Mouse (Mus musculus) neural tube, embryonic 13.5 days (tissue): ENCODE data around the gene Lamtor3. TPM values are rescaled to one million over a fixed set of nuclear protein-coding genes. Genes with fewer than 3 reads are reported as not detected.
A peak's percentile ranks its signal among the peaks of the same experiment; 100 is the strongest.
"Not testable (repeated sequence)": the region's sequence is repeated elsewhere in the genome, so short reads cannot be mapped to it uniquely, and the experiment has no call there.

Experiments used
- ATAC-seq: fragments of 200-750 bp; cut with Nextera tagmentation; 2 replicates; pipeline ENCODE4 v1.8.0; 2017; ENCODE audit warnings: low read depth, mild to moderate bottlenecking, moderate TSS enrichment, moderate library complexity
- H3K27ac ChIP-seq: fragments of 300-500 bp; sonication (generic); replicated peaks from 2 replicates; pipeline ENCODE4 v1.5.1; 2015; ENCODE audit warnings: moderate library complexity, mild to moderate bottlenecking, inconsistent platforms
- H3K27me3 ChIP-seq: fragments of 300-500 bp; sonication (generic); 2 replicates; pipeline ENCODE4 v1.6.1; 2015; ENCODE audit warnings: mild to moderate bottlenecking, inconsistent platforms
- H3K36me3 ChIP-seq: fragments of 300-500 bp; sonication (generic); 2 replicates; pipeline ENCODE4 v1.6.1; 2015; ENCODE audit warnings: mild to moderate bottlenecking, inconsistent platforms
- H3K4me1 ChIP-seq: fragments of 300-500 bp; sonication (generic); replicated peaks from 2 replicates; pipeline ENCODE4 v1.6.1; 2015; ENCODE audit warnings: inconsistent platforms
- H3K4me2 ChIP-seq: fragments of 300-500 bp; sonication (generic); 2 replicates; pipeline ENCODE4 v1.6.1; 2015; ENCODE audit warnings: inconsistent platforms, mild to moderate bottlenecking, moderate library complexity
- H3K4me3 ChIP-seq: fragments of 300-500 bp; sonication (generic); 2 replicates; pipeline ENCODE4 v1.5.1; 2015; ENCODE audit warnings: mild to moderate bottlenecking, inconsistent platforms
- H3K9ac ChIP-seq: fragments of 300-500 bp; sonication (generic); 2 replicates; pipeline ENCODE4 v1.6.1; 2015; ENCODE audit warnings: moderate library complexity, mild to moderate bottlenecking, inconsistent platforms
- H3K9me3 ChIP-seq: fragments of 300-500 bp; sonication (generic); 2 replicates; pipeline ENCODE4 v1.6.1; 2016; ENCODE audit warnings: inconsistent platforms
- WGBS: fragments of 180-500 bp; shearing (Covaris S2); methylation state at CpG from one replicate; pipeline ENCODE4 v1.1.7; 2015; 5-methylcytosine and 5-hydroxymethylcytosine counted together
- polyA plus RNA-seq: library from polyadenylated mRNA; unstranded; fragments of >200 nt; fragmentation: Nextera tagmentation; extraction: Ambion mirVana; gene quantifications from 2 replicates; pipeline ENCODE4 v1.2.1, GENCODE M21; 2015

Gene Lamtor3
- polyA plus RNA-seq, 1 experiment from 2014 or later, result 115 TPM

DNA sequence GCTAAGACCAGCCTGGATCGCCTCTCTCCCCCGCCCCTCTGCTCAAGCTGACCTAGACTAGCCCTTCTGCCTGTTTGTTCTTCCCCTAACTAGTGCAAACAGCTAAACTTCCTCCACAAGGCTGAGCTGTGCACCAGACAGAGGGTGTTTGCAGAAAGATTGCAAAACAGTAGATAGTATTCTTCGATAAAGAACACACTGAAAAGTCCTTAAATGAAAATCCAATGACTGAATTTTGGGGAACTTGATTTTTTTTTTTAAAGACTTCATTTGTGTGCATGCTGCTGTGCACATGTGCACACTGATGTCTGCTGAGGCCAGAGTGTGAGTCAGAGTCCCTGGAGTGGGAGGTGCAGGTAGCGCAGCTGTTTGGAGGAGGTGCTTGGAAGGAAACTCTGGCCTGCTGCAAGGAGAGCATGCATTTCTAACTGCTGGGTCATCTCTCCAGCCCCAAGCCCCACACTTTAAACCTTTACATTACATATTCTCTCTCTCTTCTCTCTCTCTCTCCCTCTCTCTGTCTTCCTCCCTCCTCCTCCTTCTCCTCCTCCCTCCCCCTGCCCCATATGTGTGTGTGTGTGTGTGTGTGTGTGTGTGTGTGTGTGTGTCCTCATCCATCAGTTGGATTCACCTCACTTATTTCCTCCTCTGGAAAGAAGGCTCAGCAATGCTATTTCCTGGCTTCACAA, 34.1 kb downstream of the Lamtor3 start:
- Histone ChIP-seq H3K9me3 (no peaks in the 10 kb centered on the region), H3K4me1 (peaks cover 21% of the 10 kb centered on the region), H3K36me3 (no peaks in the 10 kb centered on the region), H3K4me3 (no peak overlapping the region), H3K4me2 (no peak overlapping the region), H3K9ac (no peak overlapping the region), H3K27me3 (no peaks in the 10 kb centered on the region), H3K27ac (0 out of 2 replicates have a peak overlapping the region, but pooled peaks have one; percentile 18)
- 72% methylated on average over 4 of the region's 4 CpGs for WGBS
- ATAC-seq, result peak; percentile 65; the same call in 1 of the 2 replicates

DNA sequence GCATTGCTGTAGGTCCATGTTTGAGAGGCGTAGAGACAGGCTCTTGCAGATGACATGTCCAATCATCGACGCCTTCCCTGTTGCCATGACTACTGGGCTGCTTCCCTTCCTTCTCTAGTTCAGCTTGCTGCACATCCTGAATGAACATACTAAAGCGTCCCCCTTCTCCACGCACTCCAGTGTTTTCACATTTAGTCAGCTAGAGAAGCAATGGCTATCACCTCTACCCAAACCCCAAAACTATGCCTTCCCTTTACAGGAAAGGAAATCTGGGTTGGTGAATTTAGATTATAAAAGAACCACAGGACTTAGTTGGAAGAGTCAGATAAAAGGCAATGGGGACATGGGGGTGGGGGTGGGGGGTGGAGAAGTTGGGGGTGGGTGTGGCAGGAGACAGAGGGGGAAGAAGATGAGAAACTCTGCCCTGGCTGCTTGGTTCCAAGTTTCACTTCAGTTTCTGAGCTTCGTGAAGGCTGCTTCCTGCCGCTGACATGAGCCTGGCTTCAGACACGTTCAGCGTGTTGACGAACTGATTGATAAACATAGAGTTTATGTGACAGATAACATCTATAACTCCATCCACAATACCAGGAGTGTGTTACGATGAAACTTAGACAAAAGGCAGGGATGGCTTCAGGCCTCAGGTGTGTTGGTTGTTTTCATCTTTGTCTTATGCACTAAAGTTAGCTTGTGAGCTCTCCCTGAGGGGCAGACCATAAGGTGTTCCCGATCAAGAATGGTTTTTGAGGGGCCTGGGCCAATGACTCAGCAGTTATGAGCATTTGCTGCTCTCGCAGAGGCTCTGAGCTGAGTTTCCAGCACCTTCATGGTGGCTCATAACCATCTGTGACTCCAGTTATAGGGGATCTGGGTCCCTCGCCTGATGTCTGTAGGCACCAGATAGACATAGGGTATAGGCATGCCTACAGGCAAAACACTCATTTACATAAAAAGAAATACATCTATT, 34.9 kb downstream of the Lamtor3 start:
- H3K4me2 ChIP-seq, result no peak overlapping the region
- H3K36me3 ChIP-seq, result no peaks in the 10 kb centered on the region
- no peaks in the 10 kb centered on the region for H3K27me3 ChIP-seq

DNA sequence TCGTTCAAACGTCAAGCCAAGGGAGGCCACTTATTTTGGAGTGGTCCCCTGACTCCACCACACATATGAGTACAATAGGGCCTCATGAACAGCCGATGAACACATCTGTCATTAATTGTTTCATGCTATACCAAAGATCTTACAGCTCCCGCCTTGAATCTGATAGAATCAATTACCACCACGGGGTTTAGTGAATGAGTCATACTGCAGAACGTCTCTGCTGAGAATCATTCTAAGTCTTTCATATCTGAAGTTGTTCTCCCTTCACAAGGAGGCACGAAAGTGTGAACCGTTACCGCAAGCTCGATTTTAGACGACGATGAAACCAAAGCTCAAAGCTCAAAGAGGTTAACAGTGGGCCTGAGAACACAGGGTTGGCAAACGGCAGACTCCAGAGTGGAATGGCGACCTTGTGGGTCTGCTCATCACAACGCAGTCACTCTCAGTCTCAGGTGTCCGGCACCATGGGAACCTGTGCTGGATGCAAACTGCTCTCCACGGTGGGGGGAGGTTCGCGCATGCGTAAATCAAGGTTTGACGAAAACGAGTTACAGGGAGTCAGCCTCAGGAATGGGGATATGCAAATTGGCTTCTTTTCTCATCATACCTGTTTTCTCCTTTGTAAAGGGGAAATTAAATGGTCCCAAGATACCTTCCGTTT, 36.1 kb downstream of the Lamtor3 start:
- no peak overlapping the region for H3K9ac ChIP-seq
- no peaks in the 10 kb centered on the region for H3K36me3 ChIP-seq
- H3K9me3 ChIP-seq, result no peaks in the 10 kb centered on the region
- 61% methylated on average over 23 of the region's 23 CpGs for WGBS
- no peak for ATAC-seq
- H3K4me3 ChIP-seq, result no peak overlapping the region
- H3K27me3 ChIP-seq, result no peaks in the 10 kb centered on the region
- H3K4me2 ChIP-seq, result no peak overlapping the region
- H3K4me1 ChIP-seq, result peaks cover 21% of the 10 kb centered on the region
- H3K27ac ChIP-seq, result no peak overlapping the region

More for the DNA sequence above, 34.9 kb downstream of the Lamtor3 start:
- peak; percentile 88 for ATAC-seq
- whole genome bisulfite sequencing, result 71% methylated on average over 14 of the region's 14 CpGs
- peaks cover 21% of the 10 kb centered on the region for H3K4me1 ChIP-seq
- H3K27ac ChIP-seq, result 0 out of 2 replicates have a peak overlapping the region, but pooled peaks have one; percentile 18
- H3K9ac ChIP-seq, result no peak overlapping the region
- no peak overlapping the region for H3K4me3 ChIP-seq
- no peaks in the 10 kb centered on the region for H3K9me3 ChIP-seq

DNA sequence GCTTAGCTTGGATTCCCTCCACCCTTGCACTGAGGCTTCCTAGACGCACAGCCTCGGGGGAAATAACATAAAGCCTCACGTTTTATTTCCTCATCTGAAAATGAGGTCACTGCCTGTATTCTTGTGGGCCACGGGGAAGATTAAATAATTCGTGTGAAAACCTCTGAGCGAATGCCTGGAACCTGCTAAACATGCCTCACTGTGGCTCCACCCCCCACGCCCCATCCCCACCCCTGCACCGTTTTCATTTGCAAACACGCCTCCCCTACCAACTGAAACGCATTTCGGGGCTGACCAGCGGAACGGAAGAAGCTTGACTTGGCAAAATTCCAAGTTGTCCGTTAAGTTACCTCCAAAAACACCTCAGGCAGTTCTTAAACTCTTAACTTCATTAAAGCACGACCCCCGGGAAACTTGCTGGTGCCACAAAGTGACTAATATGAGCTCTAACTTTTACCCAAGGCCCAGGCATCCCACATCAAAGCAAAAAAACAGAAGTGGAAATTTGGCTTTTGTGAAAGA, 37.3 kb downstream of the Lamtor3 start:
- Histone ChIP-seq H3K9me3 (no peaks in the 10 kb centered on the region), H3K4me3 (peak overlapping the region; percentile 5; the same call in 1 of the 2 replicates), H3K36me3 (no peaks in the 10 kb centered on the region), H3K9ac (peak overlapping the region; percentile 26; the same call in 1 of the 2 replicates), H3K27me3 (no peaks in the 10 kb centered on the region), H3K4me2 (peak overlapping the region; percentile 40), H3K4me1 (peaks cover 21% of the 10 kb centered on the region), H3K27ac (no peak overlapping the region)
- WGBS, result 28% methylated on average over 16 of the region's 16 CpGs
- ATAC-seq, result no peak

DNA sequence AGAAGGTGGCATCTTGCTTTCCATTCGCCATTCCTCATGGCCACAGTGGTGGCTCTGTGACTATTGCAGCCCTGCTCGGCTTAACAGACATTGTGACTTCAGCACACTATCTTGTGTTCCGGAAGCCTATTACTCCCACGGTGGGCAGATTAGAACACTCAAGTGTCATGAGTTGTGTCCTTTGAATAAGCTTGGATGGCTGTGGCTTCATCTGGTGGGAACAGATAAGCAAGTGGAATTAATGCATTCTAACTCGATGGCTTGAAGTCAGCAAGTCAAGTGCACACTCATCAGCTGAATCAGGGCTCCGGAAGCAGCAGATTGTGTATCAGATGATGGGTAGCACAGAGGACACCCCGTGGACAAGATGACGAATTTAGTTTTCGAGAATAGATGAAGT, 39.6 kb downstream of the Lamtor3 start:
- no peak for ATAC-seq

DNA sequence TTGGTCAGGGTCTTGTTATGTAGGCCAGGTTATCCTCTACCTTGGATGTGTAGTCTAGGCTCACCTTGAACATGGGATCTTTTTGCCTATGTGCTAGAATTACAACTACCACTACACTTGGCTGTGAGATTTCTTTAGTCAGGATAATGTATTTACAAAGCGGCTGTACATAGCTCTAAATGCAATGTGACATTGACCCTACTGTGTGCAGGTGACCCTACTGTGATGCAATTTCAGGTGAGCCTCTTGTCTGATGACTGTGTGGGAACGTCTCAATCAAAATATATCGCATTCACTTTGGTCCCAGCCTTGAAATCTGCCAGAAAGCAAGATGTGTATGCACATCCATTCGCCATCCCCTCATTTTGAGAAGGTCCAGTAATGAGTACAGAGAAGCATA, 40.0 kb downstream of the Lamtor3 start:
- Histone ChIP-seq H3K36me3 (no peaks in the 10 kb centered on the region), H3K4me1 (peaks cover 5% of the 10 kb centered on the region; the same call in 1 of the 2 replicates), H3K4me3 (no peak overlapping the region), H3K27ac (no peak overlapping the region), H3K4me2 (no peak overlapping the region), H3K27me3 (no peaks in the 10 kb centered on the region), H3K9me3 (no peaks in the 10 kb centered on the region), H3K9ac (no peak overlapping the region)
- WGBS, result 96% methylated on average over 4 of the region's 4 CpGs
- ATAC-seq, result no peak

More for the DNA sequence above, 39.6 kb downstream of the Lamtor3 start:
- Histone ChIP-seq H3K9me3 (no peaks in the 10 kb centered on the region), H3K9ac (no peak overlapping the region), H3K4me2 (no peak overlapping the region), H3K4me3 (no peak overlapping the region), H3K27ac (no peak overlapping the region), H3K4me1 (peaks cover 9% of the 10 kb centered on the region), H3K27me3 (no peaks in the 10 kb centered on the region), H3K36me3 (no peaks in the 10 kb centered on the region)
- 93% methylated on average over 9 of the region's 9 CpGs for WGBS

DNA sequence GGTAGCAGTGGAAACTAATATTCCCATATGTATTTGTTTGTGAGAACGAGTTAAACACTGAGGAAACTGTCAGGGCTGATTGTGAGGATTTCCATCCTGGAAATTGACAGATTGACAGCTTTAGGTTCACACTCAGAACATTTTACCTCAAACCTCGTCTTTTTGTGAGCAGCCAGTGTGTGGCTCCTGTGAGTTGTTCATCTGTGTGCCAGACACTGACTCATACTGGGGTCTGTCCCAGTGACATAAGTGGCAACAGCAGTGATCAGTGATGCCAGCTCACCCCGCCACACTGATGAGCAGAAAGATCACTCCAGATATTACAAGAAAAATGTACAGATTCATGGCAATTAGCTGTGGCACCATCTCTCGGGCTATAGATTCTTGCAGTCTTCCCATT, 41.1 kb downstream of the Lamtor3 start:
- no peak for ATAC-seq
- H3K9ac ChIP-seq, result no peak overlapping the region
- H3K4me1 ChIP-seq, result peaks cover 5% of the 10 kb centered on the region; the same call in 1 of the 2 replicates
- no peaks in the 10 kb centered on the region for H3K27me3 ChIP-seq
- WGBS, result 85% methylated on average over 4 of the region's 4 CpGs
- H3K4me3 ChIP-seq, result no peak overlapping the region
- no peaks in the 10 kb centered on the region for H3K36me3 ChIP-seq
- H3K9me3 ChIP-seq, result no peaks in the 10 kb centered on the region
- H3K4me2 ChIP-seq, result no peak overlapping the region
- no peak overlapping the region for H3K27ac ChIP-seq

DNA sequence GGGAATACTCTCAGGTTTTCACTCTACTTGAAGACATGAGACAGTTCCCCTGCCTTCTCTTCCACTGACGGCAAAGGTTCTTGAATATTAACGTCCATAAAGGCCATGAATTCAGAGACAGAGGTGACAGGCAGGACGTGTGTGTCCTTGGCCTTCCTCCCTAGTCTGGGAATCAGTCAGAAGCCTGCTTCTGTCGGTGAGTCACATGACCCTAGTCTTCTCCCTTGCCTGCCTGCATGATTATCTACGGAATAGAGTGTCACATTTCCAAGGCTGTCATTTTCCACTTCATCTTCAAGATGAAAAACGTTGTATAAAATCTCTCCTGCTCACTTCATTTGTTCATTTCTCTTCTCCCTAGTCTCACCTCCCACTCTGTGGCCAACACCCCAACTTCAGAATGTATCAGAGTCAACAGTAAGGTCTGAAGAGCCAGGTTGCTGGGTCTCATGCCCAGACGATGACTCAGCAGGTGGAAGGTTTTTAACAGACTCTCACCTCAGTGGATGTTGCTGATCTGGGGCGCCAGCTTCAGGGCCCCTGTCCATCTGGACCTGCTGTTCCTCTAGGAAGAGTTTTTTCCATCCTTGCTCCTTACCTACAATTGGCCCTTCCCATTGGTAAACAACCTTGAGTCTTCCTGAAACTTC, 43.6 kb downstream of the Lamtor3 start:
- Histone ChIP-seq H3K4me2 (no peak overlapping the region), H3K27ac (no peak overlapping the region), H3K4me1 (no peaks in the 10 kb centered on the region), H3K27me3 (no peaks in the 10 kb centered on the region), H3K9me3 (no peaks in the 10 kb centered on the region), H3K4me3 (no peak overlapping the region), H3K36me3 (no peaks in the 10 kb centered on the region), H3K9ac (no peak overlapping the region)
- 67% methylated on average over 8 of the region's 8 CpGs for WGBS
- ATAC-seq, result no peak

DNA sequence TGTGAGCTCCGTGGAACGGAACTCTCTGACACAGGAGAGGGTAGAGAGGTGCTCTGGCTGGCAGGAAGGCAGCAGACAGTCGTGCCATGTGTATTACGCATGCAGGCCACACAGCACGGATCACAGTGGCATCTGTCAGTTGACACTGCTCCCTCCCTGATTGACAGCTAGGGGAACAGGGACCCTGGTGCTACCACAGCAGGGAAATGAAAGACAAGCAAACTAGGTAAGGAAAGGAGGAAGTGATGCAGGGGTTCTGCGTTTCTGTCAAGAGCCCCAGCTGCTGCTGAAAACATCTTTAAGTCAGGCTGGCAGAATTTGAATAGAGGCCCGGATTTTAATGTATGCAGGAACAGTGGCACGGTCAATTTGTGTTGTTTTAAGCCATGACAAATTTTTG, 45.2 kb downstream of the Lamtor3 start:
- H3K4me1 ChIP-seq, result no peaks in the 10 kb centered on the region
- H3K27ac ChIP-seq, result no peak overlapping the region
- 67% methylated on average over 8 of the region's 8 CpGs for WGBS
- no peak overlapping the region for H3K4me2 ChIP-seq
- no peak overlapping the region for H3K4me3 ChIP-seq
- no peaks in the 10 kb centered on the region for H3K36me3 ChIP-seq
- no peak for ATAC-seq
- no peak overlapping the region for H3K9ac ChIP-seq
- no peaks in the 10 kb centered on the region for H3K27me3 ChIP-seq
- H3K9me3 ChIP-seq, result no peaks in the 10 kb centered on the region

DNA sequence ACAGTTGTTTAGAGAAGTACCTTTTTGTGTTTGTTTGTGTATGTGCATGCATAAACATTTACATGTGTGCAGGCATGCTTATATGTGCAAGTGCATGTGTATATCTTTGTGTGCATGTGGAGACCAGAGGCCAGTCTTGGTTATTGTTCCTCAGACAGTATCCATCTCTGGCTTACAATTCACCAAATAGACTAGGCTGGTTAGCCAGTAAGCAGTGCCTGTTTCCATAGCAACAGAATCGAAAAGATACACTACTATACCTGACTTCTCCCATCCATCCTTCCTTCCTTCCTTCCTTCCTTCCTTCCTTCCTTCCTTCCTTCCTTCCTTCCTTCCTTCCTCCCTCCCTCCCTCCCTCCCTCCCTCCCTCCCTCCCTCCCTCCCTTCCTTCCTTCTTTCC, 45.7 kb downstream of the Lamtor3 start:
- ATAC-seq, H3K9ac ChIP-seq, H3K27ac ChIP-seq, H3K9me3 ChIP-seq, H3K27me3 ChIP-seq, H3K36me3 ChIP-seq, H3K4me2 ChIP-seq, H3K4me1 ChIP-seq, H3K4me3 ChIP-seq: not testable (repeated sequence)
- 45% methylated on average over 1 of the region's 1 CpGs for WGBS

DNA sequence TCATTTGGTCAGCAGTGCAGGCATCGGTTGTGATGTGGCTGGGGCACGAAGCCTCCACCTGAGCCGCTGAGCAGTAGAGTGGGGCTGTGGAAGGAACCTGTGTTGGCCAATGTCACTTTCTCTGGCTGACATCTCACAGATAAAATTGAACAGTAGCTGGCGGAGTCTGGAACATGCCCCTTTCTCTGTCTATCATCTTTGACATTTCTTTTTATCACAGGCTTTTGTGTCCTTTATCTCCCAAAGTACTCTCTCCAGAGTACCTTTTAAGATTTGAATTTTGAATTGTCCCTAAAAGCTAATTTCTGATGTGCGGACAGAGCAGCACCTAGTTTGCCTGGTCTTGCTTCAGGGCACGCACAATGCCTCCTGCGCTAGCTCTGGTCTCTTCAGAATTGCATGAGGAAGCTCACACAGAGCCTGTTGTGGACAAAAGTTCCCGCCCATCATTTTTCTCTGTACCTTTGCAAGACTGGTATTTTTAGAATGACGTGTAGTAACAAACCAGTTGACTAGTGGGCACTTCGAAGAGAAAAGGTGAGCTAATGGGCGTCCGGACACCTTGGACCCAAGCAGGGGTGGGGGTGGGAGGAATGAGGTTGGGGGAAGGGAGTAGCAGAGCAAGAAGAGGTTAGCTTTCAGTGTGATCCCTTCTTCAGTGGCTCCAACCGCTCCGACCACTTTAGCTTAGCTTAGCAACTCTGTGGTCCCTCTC, 50.0 kb downstream of the Lamtor3 start:
- H3K36me3 ChIP-seq, result no peaks in the 10 kb centered on the region
- H3K9ac ChIP-seq, result no peak overlapping the region
- no peaks in the 10 kb centered on the region for H3K9me3 ChIP-seq
- H3K27me3 ChIP-seq, result no peaks in the 10 kb centered on the region
- ATAC-seq, result no peak
- H3K27ac ChIP-seq, result no peak overlapping the region
- no peaks in the 10 kb centered on the region for H3K4me1 ChIP-seq
- H3K4me3 ChIP-seq, result no peak overlapping the region
- WGBS, result 89% methylated on average over 14 of the region's 14 CpGs
- H3K4me2 ChIP-seq, result no peak overlapping the region
